ENCODE assay signal across 8 mouse cellular contexts in the genomic region with DNA sequence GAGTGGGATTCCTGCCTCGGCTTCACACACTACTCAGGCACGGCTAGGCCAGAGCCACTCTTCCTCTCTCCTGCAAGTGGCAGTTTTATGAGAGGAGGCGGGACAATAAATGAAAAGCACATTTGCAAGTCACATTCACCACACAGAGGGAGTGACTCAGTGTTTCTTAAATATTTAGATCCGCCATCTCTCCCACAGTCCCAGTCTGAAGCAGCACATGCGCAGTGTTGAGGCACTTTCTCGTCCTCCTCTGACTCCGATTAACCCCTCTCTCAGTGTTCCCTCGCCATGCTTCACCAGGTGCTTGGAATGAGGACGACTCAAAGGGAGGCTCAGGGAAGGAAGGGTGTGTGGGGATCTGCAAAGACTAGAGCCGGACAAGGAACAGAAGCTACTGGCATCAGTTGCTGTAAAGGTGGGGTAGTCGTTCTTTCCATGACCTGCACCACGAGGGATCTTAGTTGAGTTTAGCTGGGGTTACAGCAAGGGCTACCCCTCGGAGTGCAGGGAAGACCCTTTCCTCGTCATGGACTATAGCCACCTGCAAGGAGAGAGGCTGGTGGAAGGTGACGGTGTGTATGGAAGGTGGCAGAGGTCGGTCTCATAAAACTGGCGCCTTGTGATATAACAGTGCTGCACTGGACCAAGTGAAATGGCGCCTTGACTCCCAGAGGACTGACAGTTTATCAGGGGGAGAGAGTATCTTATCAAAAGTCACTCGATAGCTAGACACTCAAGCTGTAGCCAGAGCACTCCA.
DNase-seq lines count a peak whose midpoint lies in the region; ATAC-seq and TF ChIP-seq lines count a peak whose summit lies in the region.
"Had no signal": no experiment of that assay in that cellular context is flagged by ENCODE, and none has a peak within 500 bp of the region (broad histone marks: within the 10 kb centered on the region; RNA-seq: fewer than 3 reads in every experiment).

No protein-coding gene starts in this region.

- no peak for TF ChIP-seq POLR2A in limb, embryonic 14.5 days (IDR thresholded peaks at IDR 0.05; ENCODE audit: borderline replicate concordance, extremely low read depth, insufficient read depth, insufficient read length)

- no peak for TF ChIP-seq CTCF in heart, postnatal 0 days (IDR thresholded peaks at IDR 0.05; ENCODE audit: low read depth)
- no peak for TF ChIP-seq CTCF in kidney, postnatal 0 days (IDR thresholded peaks at IDR 0.05; ENCODE audit: low read depth)

- no peaks in the 10 kb centered on the region for H3K9me3 ChIP-seq in heart, postnatal 0 days (replicated peaks; ENCODE audit: control insufficient read depth, low read length)
- H3K9me3 ChIP-seq in kidney, postnatal 0 days (replicated peaks; ENCODE audit: low read length): no peaks in the 10 kb centered on the region
- H3K9me3 ChIP-seq in limb, embryonic 14.5 days (ENCODE audit: control insufficient read depth, low read length): no peaks in the 10 kb centered on the region

- no peaks in the 10 kb centered on the region for H3K27me3 ChIP-seq in heart, postnatal 0 days (ENCODE audit: control insufficient read depth, insufficient read depth, low read length)
- no peaks in the 10 kb centered on the region for H3K27me3 ChIP-seq in kidney, postnatal 0 days (ENCODE audit: insufficient read depth, low read length)
- H3K27me3 ChIP-seq in limb, embryonic 14.5 days (ENCODE audit: control insufficient read depth, insufficient read depth, low read length): no peaks in the 10 kb centered on the region

- no peak for TF ChIP-seq EP300 in heart, postnatal 0 days (IDR thresholded peaks at IDR 0.05; ENCODE audit: low read depth)

- H3K4me3 ChIP-seq in heart, postnatal 0 days (ENCODE audit: low read depth, low read length): no peak overlapping the region
- H3K4me3 ChIP-seq in kidney, postnatal 0 days (replicated peaks; ENCODE audit: low read depth, low read length): no peak overlapping the region
- no peak overlapping the region for H3K4me3 ChIP-seq in limb, embryonic 14.5 days (replicated peaks; ENCODE audit: low read length)
- H3K4me3 ChIP-seq: gastrocnemius, adult 2 months had no signal

- DNase-seq in heart, postnatal 0 days (ENCODE audit: low spot score): no peak
- DNase-seq in heart, postnatal 25 days (ENCODE audit: low spot score): no peak
- peak; percentile 68 for DNase-seq in kidney, adult 11 months
- peak; percentile 80 for DNase-seq in kidney, postnatal 0 days (ENCODE audit: low spot score)
- DNase-seq in limb, embryonic 14.5 days (ENCODE audit: low spot score): peak; percentile 17
- DNase-seq in thymus, postnatal 14 days: no peak
- no peak for DNase-seq in B cell, adult 2 months

- no peak for ATAC-seq in heart, postnatal 0 days (ENCODE audit: insufficient read depth, low read depth)
- peak; percentile 86 for ATAC-seq in kidney, postnatal 0 days (replicated peaks; ENCODE audit: low FRiP score, low read depth)
- peak; percentile 55; the same call in 1 of the 2 replicates for ATAC-seq in limb, embryonic 14.5 days (ENCODE audit: low FRiP score, low read depth)

- peaks cover 11% of the 10 kb centered on the region for H3K4me1 ChIP-seq in heart, postnatal 0 days (ENCODE audit: control insufficient read depth, insufficient read depth)
- H3K4me1 ChIP-seq in kidney, postnatal 0 days (replicated peaks; ENCODE audit: insufficient read depth, low read length): no peaks in the 10 kb centered on the region
- H3K4me1 ChIP-seq in limb, embryonic 14.5 days (ENCODE audit: control insufficient read depth, insufficient read depth, low read length): peaks cover 9% of the 10 kb centered on the region

- no peaks in the 10 kb centered on the region for H3K36me3 ChIP-seq in heart, postnatal 0 days (replicated peaks; ENCODE audit: control insufficient read depth, insufficient read depth, low read length)
- no peaks in the 10 kb centered on the region for H3K36me3 ChIP-seq in kidney, postnatal 0 days (ENCODE audit: insufficient read depth, low read length)
- H3K36me3 ChIP-seq in limb, embryonic 14.5 days (ENCODE audit: control insufficient read depth, insufficient read depth, low read length): no peaks in the 10 kb centered on the region

- peak overlapping the region; percentile 63 for H3K27ac ChIP-seq in heart, postnatal 0 days (ENCODE audit: low read depth)
- H3K27ac ChIP-seq in kidney, postnatal 0 days: no peak overlapping the region
- no peak overlapping the region for H3K27ac ChIP-seq in limb, embryonic 14.5 days (replicated peaks; ENCODE audit: low read depth, low read length)
- H3K27ac ChIP-seq: gastrocnemius, adult 2 months had no signal

- H3K9ac ChIP-seq in heart, postnatal 0 days (replicated peaks; ENCODE audit: low read depth, low read length): no peak overlapping the region
- H3K9ac ChIP-seq in kidney, postnatal 0 days (ENCODE audit: low read depth, low read length): no peak overlapping the region
- H3K9ac ChIP-seq in limb, embryonic 14.5 days (ENCODE audit: low read depth, low read length, severe bottlenecking): no peak overlapping the region

- no peak overlapping the region for H3K4me2 ChIP-seq in heart, postnatal 0 days (ENCODE audit: low read depth, low read length)
- 0 out of 2 replicates have a peak overlapping the region, but pooled peaks have one; percentile 4 for H3K4me2 ChIP-seq in kidney, postnatal 0 days (ENCODE audit: low read length)
- H3K4me2 ChIP-seq in limb, embryonic 14.5 days (replicated peaks; ENCODE audit: low read depth, low read length, severe bottlenecking): no peak overlapping the region

- intact Hi-C loops in heart, postnatal 25 days (cut with DNase I): loop anchor here (1.0 to 2.0 kb wide), 3 partner anchors 129 to 373 kb away; no protein-coding TSS in a partner anchor

- WGBS in heart, postnatal 0 days: 72% methylated on average over 19 of the region's 19 CpGs
- WGBS in kidney, postnatal 0 days: 43% methylated on average over 19 of the region's 19 CpGs
- 60% methylated on average over 19 of the region's 19 CpGs for WGBS in limb, embryonic 14.5 days

Comparison
In these comparisons a context has a peak if more than half of its experiments do, and no peak if none do; other contexts are left out.
1. DNase-seq: peak in kidney, adult 11 months (single experiment), kidney, postnatal 0 days (single experiment) and limb, embryonic 14.5 days (single experiment); none in heart, postnatal 0 days (single experiment), heart, postnatal 25 days (single experiment), thymus, postnatal 14 days (single experiment) and B cell, adult 2 months (0 of 2).